Mouse (Mus musculus) left cerebral cortex, postnatal 14 days (tissue): Measurements from ENCODE around the gene Olfr373. TPM values are rescaled to one million over a fixed set of nuclear protein-coding genes. Genes with fewer than 3 reads are reported as not detected.
"Not testable (repeated sequence)": the region's sequence is repeated elsewhere in the genome, so short reads cannot be mapped to it uniquely, and the experiment has no call there.

Experiments
- DNase-seq, 2 experiments: peaks; one replicate each; pipeline ENCODE4 v3.0.0; 2021 to 2022; ENCODE audit warnings: low spot score in 2 of 2, mixed read lengths in 1 of 2
- intact Hi-C: fragments of 180-260 bp; cut with DNase I; formaldehyde crosslinking; loops from one replicate; pipeline ENCODE4 v1.15.1; 2025
- long read RNA-seq, 2 experiments: library from polyadenylated mRNA; stranded (forward); transcript quantifications; one replicate each; pipeline ENCODE4 v2.0.0; 2021
- total RNA-seq, 2 experiments: library from RNA; stranded (reverse); gene quantifications; 2 replicates each; pipeline ENCODE4 v1.2.3; 2021

The Olfr373 gene
- total RNA-seq: not detected
- long read RNA-seq, experiment 1: 0 reads
- long read RNA-seq, experiment 2: 0 reads

GRCm38 (mm10) chr8:72082877-72083276 is at the start of gene Olfr373:
TSS of gene Olfr373 (plus strand) at chr8:72083177.
- intact Hi-C loops, DNase-seq: not testable (repeated sequence)

GRCm38 (mm10) chr8:72040918-72041317 is 42.1 kb upstream of the Olfr373 start, which contains the start of gene Olfr372:
TSS of gene Olfr372 (plus strand) at chr8:72041218.
- DNase-seq, intact Hi-C loops: not testable (repeated sequence)

- intact Hi-C loops: no loop called here
- no peak for DNase-seq
Observed at GRCm38 (mm10) chr8:72042493-72042892, 40.5 kb upstream of the Olfr373 start.

- intact Hi-C loops, DNase-seq: not testable (repeated sequence)
Observed at GRCm38 (mm10) chr8:72054633-72055032, 28.3 kb upstream of the Olfr373 start.

- intact Hi-C loops: not testable (repeated sequence)
Observed at GRCm38 (mm10) chr8:72057643-72058042, 25.3 kb upstream of the Olfr373 start.

GRCm38 (mm10) chr8:72066819-72067399 is 16.1 kb upstream of the Olfr373 start:
- DNase-seq, intact Hi-C loops: not testable (repeated sequence)

More at GRCm38 (mm10) chr8:72057643-72058042, 25.3 kb upstream of the Olfr373 start:
- DNase-seq: not testable (repeated sequence)

- intact Hi-C loops: no loop called here
- DNase-seq: no peak
Observed at GRCm38 (mm10) chr8:72084744-72085143, 1.8 kb downstream of the Olfr373 start.

- DNase-seq, intact Hi-C loops: not testable (repeated sequence)
Observed at GRCm38 (mm10) chr8:72087611-72088010, 4.6 kb downstream of the Olfr373 start.

- intact Hi-C loops: loop anchor here (5.0 kb wide), 1 partner anchor 89 kb away; the partner anchor contains the start of gene Cyp4f18
- not testable (repeated sequence) for DNase-seq
Observed at GRCm38 (mm10) chr8:72096721-72097120, 13.7 kb downstream of the Olfr373 start.

GRCm38 (mm10) chr8:72099377-72100103 is 16.6 kb downstream of the Olfr373 start:
- intact Hi-C loops: loop anchor here (5.0 kb wide), 1 partner anchor 92 kb away; the partner anchor contains the start of gene Cyp4f18
- DNase-seq: peak; percentile 11 to 12

- DNase-seq: no peak
- intact Hi-C loops: no loop called here
Observed at GRCm38 (mm10) chr8:72105165-72105564, 22.2 kb downstream of the Olfr373 start.

GRCm38 (mm10) chr8:72106740-72107139 is 23.8 kb downstream of the Olfr373 start, which contains the start of gene Olfr374:
TSS of gene Olfr374 (plus strand) at chr8:72107040.
- DNase-seq: no peak
- intact Hi-C loops: no loop called here

- DNase-seq: no peak
- intact Hi-C loops: no loop called here
Observed at GRCm38 (mm10) chr8:72110876-72111275, 27.9 kb downstream of the Olfr373 start.

GRCm38 (mm10) chr8:72112486-72112885 is 29.5 kb downstream of the Olfr373 start:
- no peak for DNase-seq
- intact Hi-C loops: no loop called here

- DNase-seq: no peak
- intact Hi-C loops: no loop called here
Observed at GRCm38 (mm10) chr8:72115202-72115601, 32.2 kb downstream of the Olfr373 start.

- intact Hi-C loops: no loop called here
- no peak for DNase-seq
Observed at GRCm38 (mm10) chr8:72118616-72119015, 35.6 kb downstream of the Olfr373 start.

- DNase-seq, intact Hi-C loops: not testable (repeated sequence)
Observed at GRCm38 (mm10) chr8:72121486-72121885, 38.5 kb downstream of the Olfr373 start.

- DNase-seq: no peak
- intact Hi-C loops: no loop called here
Observed at GRCm38 (mm10) chr8:72121997-72122396, 39.0 kb downstream of the Olfr373 start.

GRCm38 (mm10) chr8:72127834-72128233 is 44.9 kb downstream of the Olfr373 start:
- intact Hi-C loops: no loop called here
- DNase-seq: no peak

- intact Hi-C loops: no loop called here
- DNase-seq: no peak
Observed at GRCm38 (mm10) chr8:72131251-72131650, 48.3 kb downstream of the Olfr373 start.
